Mouse (Mus musculus) cerebellum, adult 11 months (tissue): ENCODE measurements around the gene Dpagt1.
"Not testable (repeated sequence)": the region's sequence is repeated elsewhere in the genome, so short reads cannot be mapped to it uniquely, and the experiment has no call there.

Experiments
- DNase-seq: peaks from one replicate; pipeline ENCODE4 v3.0.0; 2022

Gene Dpagt1

DNA sequence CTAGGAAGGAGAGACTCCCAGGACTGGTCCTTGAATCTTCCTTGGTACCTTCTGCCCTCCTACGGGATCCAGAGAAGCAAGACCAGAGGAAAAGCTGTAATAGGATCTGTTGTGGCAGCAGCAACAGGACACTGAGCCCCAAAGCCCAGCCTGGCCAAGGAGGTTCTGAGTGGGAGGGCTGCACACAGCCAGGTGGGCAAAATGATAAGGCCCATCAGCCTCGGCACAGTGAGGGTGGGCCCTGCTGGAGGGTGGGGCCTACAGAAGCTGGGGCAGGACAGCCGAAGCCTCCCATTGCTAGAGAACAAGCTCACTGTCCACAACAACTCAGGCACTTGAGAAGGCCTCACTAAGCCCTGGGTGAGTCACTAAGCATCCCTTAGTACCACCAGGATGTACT, 16.4 kb downstream of the Dpagt1 start:
- no peak for DNase-seq

DNA sequence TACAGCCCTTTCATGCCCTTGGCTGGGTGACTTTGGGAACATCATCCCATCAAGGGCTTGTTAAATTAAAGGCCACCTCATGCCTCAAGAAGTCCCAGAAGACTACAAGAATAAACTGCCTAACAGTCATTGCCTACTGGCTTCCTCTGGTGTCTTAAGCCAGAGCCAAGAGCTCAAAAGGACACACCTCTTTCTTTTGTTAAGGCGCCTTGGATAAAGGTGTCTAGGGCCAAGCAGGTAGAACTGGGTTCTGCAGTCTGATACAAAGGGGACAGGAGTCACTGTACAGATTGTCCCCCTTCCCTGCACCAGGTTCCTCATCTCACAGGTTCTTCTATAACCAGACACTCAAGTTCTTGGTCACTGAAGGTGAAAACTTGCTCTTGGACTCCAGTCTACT, 16.8 kb downstream of the Dpagt1 start:
- no peak for DNase-seq

DNA sequence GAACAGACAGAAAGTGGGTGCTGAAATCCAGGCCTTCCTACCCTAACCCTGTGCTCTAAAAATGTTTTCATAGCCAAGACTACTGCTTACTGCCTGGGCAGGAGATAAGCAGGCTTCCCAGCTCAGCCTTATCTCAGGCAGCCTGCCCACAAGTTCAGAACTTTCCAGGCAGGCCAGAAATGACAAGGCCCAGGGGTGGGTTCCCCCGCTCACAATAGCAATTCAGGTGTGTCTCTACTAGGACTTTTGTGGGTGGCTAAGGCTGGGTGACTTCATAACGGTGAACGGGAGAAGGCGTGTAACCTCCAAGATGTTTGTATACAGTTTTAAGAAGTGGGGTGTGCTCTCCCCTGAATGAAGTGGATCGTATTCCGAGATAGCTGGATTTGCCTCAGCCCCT, 17.5 kb downstream of the Dpagt1 start:
- DNase-seq, result no peak

DNA sequence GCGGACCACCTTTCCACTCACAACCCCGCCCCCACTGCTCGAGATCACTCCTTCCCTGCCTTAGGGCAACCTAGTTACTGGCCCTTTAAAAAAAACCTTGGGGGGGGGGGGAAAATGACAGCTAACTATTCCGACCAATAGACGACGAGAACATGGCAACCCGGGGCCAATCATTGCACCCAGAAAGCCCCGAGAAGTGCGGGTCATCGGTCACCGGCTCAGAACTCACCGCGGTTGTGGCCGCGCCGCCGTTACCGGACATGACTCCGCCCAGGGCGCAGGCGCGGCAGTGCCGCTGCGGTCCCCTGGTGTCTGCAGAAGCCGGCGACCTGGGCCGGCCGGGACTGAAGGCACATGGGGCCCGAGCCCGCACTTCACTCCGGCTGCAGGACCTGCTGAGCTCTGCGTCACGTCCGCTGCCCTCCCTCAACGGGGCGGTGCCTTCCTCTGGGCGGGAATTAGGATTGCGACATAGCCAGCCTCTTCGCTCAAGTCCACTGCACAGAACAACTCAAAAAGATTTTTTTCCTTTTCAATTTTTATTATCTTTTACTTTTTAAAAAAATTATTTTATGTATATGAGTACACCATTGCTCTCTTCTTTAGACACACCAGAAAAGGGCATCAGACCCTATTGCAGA, 18.1 kb downstream of the Dpagt1 start, which contains the start of gene Hmbs:
Hmbs (minus strand) TSS at position 448 of the 641 bp plus-strand sequence.
- peak; percentile 80 for DNase-seq

DNA sequence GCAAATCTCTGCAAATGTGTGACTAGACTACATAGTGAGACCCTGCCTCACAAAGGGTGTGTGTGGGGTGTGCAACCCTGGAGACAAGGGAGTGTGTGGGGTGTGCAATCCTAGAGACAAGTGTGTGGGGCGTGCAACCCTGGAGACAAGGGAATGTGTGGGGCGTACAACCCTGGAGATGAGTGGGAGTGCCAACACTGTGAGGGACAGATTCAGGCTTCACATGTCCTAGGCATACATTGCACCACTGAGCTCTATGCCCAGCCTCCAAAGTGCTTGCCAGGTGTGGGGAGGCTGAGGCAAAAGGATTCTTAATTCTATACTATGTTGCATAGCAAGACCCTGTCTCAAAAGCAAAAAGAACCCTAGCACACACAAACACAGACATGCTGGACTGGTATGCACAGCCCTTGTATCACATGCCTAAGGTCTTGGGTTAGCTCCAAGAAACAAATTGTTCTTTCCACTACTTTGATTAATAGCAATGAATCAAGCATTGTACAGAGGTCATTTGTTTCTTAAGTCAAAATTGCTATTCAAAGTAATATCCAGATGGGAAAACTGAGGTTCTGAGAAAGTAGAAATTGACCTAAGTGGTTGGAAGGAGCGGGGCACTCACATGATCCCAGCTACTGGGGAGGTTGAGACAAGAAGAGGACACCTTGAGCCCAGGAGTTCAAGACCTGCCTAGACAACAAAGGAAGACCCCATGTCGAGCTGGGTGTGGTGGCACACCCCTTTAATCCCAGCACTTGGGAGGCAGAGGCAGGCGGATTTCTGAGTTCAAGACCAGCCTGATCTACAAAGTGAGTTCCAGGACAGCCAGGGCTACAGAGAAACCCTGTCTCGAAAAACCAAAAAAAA, 20.0 kb downstream of the Dpagt1 start:
- no peak for DNase-seq

DNA sequence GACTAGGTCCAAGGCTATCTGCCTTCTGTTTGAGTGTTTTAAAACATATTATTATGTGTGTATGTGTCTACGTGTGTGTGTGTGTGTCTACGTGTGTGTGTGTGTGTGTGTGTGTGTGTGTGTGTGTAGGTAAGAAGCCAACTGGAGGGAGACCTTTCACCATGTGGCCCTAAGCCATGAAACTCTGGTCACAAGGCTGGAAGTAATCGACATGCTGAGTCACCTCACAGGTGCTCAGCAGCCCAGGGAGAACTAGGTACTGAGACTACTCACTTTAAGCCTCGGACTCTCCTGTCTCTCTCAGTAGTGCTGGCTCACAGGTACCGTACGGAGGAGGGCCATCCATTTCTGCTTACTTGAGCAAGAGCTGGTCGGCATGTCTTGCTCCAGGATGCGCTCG, 21.3 kb downstream of the Dpagt1 start:
- DNase-seq, result no peak

DNA sequence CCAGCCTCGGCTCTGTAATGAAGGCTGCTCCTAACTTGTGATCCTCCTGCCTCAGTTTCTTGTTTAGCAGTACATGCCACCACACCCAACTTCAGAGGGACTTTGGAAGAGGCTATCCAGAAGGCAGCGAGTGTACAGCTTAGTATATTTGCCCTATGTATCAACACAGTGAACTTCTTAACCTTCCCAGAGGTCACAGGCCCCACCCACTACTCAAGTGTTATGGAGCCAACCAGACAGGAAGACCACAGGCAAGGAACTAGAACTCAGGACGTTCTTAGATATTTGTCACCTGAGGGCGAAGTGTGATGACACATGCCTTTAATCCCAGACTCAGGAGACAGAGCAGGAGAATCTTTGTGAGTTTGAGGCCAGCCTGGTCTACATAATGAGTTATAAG, 21.8 kb downstream of the Dpagt1 start:
- DNase-seq, result no peak

DNA sequence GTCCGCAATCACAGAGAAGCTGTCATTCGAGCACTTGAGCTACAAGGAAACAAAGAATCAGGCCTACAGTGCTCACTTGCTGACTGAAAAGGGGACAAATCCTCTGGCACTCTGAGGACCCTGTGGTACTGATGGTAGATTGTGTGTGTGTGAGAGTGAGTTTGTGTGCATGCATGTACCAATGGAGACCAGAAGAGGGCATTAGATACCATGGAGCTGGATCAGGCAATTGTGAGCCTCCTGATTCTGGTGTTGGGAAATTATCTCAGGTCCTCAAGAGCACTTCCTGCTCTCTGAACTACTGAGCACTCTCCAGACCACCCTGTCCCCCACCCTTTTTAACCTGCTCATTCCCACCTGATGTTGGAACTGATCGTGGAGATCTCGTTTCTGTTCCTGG, 22.7 kb downstream of the Dpagt1 start:
- no peak for DNase-seq

DNA sequence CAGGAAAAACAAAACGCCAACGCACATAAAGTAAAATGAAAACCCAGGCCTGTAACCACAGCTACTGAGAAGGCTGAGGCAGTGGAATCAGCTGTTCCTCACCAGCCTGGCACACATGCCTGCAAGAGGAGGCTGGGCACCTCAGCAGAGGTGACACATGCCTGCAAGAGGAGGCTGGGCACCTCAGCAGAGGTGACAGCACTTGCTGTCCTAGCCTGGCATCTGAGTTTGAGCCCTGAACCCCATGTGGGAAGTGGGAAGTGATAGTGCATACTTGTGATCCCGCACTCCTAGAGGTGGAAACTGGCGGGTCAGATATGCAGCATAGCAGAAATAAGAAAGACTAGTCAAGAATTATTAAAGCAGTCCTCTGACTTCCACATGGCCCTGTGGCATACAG, 25.6 kb downstream of the Dpagt1 start:
- DNase-seq, result no peak

DNA sequence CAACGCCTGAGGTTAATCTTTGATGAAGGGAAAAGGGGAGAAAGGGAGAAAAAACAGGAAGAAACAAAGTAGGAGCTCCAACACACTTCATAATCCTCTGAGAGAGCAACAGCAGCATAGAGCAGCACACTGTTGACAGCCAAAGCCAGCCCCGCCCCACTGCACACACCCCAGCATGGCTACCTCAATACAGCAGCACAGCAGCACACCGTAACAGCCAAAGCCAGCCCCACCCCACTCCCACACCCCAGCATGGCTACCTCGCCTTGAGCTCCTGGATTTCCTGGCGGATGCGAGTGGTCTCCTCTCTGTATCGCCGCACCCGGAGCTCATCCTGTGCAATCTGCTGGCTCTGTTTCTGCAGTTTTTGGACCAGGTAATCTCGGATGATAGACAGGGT, 26.5 kb downstream of the Dpagt1 start:
- no peak for DNase-seq

DNA sequence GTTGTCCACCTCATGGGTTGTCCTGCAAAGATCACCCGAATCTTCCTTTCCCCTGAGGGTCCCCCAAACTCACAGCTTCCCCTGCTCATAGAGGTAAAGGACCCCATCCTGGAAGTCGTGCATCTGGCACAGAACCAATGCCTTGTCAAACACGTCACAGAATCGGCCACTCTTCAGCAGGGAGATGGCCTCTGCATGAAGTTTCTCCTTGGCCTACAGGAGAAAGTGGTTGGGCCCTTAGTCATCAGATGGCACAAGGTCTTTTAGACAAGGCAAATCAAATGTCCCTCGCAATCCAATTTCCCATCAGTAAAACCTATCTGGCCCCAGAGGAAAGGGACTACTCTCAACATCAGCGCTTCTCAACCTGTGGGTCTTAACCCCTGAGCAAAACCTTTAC, 27.3 kb downstream of the Dpagt1 start:
- DNase-seq, result no peak

DNA sequence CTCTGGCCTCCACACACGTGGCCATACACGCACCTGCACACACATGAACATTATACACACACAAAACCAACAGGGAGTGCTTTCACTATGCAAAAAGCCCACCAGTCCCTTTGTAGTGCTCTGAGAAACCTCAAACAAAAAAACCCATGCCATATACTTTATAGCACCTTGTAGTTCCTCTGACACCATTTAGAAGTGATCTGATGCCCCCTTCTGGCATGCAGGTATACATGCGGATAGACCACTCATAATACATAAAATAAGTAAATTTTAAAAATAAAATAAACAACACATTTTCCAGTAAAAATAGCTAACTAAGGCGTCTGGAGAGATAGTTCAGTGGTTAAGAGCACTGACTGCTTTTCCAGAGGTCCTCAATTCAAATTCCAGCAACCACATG, 31.4 kb downstream of the Dpagt1 start:
- no peak for DNase-seq

DNA sequence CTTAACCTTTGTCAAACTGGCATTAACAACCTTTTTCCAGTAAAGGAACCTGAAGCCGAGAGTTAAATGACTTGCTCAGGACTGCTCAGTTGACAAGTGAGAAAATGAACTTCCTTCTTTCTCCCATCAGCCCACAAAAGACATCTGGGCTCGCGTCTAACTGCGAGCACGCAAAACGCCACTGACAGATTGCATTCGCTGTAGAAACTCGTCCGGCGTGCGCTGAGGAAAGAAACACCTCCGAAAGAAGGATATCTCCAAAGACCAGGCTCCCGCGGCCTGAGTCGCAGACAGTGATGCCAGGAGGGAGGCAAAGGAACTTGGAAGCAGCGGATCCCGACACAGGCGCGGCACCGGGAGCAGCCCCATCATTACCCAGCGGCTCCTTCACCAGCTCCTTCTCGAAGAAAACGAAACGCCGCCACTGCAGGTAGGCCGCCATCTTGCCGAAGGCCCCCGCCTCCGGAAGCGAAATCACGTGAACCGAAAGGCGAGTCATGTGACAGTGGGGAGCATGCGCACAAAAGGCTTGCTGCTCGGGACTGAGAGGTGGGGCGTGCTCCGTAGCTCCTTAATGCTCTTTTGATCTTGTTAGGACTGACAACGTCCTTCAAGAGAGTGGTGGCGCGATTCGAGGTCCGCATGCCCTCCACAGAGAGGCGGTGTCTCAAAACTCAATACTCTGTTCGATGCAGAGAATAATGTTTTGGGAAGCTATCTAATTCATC, 35.5 kb downstream of the Dpagt1 start, which contains the start of gene Vps11:
Vps11 (minus strand) TSS at position 481 of the 728 bp plus-strand sequence.
- peak; percentile 91 for DNase-seq

DNA sequence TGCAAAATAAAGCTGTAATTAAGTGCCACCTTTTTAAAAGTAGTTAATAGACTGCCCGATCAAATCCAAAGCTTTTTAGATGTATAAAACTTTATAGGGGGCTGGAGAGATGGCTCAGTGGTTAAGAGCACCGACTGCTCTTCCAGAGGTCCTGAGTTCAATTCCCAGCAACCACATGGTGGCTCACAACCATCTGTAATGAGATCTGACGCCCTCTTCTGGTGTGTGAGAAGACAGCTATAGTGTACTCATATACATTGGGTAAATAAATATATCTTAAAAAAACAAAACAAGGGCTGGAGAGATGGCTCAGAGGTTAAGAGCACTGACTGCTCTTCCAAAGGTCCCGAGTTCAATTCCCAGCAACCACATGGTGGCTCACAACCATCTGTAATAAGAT, 36.1 kb downstream of the Dpagt1 start:
- not testable (repeated sequence) for DNase-seq

DNA sequence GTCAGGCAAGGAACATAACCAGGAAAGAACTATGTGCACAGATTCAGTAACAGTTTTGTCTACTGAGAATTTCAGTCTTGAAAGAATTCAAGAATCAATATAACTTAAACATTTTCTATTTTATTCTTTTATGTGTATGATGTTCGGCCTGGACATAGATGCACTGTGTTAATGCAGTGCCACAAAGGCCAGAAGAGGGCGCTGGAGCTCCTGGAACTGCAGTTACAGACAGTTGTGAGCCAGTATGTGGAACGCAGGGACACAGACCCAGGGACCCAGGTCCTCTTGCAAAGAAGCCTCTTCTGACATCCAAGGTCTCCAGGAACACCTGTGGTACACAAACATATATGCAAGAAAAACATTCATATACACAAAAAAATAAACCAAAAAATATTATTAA, 38.7 kb downstream of the Dpagt1 start:
- no peak for DNase-seq

DNA sequence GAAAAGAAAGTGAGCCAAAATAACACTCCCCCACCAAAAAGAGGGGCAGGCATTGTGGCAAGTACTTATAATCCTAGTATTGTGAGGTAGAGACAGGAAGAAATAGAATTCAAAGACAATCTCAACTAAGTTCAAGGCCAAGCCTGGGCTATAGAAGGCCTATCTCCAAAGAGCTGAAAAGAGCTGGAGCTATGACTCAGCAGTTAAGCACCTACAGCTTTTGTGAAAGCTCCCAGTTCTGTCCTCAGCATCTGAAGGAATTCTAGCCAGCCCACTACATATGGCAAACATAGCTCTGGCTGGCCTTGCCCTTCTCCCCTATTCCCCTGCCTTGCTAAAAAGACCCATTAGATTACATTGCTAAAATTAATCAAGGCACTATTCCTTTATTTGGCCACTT, 47.6 kb downstream of the Dpagt1 start:
- no peak for DNase-seq

DNA sequence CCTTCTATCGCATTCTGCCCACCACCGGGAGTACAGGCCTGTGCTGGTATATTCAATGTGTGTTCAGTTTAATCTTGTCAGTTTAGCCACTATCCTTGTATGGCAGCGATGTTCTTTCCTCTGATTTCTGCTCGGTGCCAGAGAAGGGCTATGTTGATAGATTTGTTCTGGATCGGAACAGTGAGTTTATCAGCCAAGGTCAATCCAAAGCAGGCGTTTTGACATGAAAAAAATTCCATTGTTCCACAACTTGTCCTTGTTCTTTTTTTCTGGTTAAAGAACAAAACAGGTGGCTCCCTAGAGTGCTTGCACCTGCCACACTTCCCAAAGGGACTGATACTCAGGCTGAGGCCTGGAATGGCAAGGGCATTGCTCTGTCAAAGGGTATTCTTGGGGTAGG, 50.3 kb downstream of the Dpagt1 start:
- DNase-seq, result no peak

DNA sequence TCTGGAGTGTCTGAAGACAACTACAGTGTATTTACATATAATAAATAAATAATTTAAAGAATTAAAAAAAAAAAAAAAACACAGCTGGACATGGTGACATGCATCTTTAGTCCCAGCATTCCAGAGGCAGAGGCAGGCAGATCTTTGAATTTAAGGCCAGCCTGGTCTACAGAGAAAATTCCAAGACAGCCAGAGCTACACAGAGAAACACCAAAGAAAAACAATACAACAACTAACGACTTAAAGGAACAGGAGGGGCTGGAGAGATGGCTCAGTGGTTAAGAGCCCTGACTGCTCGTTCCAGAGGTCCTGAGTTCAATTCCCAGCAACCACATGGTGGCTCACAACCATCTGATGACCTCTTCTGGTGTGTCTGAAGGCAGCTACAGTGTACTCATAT, 51.5 kb downstream of the Dpagt1 start:
- not testable (repeated sequence) for DNase-seq

DNA sequence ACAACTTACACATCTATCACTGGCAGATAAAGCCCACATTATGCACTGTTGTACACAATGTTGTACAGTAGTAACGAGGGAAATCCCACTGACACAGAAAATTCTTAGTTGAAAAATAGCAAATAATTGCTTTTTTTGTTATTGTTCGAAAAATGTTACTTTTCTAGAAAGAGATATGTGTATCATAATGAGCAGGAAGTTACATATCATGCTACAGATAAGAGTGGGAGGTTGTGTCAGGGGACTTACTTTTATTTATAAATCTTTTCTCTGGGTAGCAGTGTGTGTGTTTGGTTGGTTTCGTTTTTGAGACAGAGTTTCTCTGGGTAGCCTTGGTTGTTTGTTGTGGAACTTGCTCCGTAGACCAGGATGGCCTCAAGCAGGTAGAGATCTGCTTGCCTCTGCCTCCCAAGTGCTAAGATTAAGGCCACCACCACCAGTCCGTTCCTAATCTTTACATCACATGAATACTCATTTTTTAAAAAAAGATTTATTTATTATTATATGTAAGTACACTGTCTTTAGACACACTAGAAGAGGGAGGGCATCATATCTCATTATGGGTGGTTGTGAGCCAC, 52.4 kb downstream of the Dpagt1 start:
- DNase-seq, result no peak

DNA sequence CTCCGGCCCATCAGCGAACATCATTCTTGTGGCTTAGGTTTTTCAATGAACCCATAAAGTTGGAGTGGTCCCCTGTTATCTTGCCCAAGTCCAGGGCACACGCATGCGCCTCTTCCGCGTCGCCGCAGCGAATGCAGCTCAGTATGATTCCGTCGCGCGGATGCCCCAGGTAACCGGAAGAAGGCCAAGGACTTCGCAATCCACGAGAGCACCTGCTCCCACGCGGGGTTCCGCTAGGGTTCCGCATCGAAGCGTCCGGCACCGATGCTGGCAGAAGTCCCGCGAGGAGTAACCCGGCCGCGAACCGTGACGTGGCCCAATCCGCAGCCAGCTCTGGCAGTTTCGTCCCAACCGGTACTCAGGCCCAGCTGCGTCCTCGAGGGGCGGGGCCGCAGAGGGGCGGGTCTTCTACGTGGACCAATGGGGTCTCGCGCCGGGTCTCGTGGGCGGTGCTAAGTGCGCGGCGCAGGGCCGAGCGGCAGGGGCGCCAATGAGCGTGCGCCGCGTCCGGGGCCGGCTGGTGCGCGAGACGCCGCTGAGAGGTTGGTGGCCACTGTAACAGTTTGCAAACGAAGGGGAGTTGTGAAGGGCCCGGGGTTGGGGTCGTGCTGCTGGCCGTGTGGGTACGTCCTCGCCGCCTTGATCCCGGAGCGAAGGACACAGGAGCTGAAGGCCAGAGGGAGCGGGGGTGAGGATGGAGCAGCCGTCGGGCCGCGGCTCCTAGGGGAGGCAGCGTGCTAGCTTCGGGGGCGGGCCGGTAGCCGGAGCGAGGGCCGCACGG, 53.4 kb downstream of the Dpagt1 start, which contains the start of gene Hyou1:
Hyou1 (plus strand) TSS at position 437 of the 781 bp plus-strand sequence.
- peak; percentile 99 for DNase-seq

DNA sequence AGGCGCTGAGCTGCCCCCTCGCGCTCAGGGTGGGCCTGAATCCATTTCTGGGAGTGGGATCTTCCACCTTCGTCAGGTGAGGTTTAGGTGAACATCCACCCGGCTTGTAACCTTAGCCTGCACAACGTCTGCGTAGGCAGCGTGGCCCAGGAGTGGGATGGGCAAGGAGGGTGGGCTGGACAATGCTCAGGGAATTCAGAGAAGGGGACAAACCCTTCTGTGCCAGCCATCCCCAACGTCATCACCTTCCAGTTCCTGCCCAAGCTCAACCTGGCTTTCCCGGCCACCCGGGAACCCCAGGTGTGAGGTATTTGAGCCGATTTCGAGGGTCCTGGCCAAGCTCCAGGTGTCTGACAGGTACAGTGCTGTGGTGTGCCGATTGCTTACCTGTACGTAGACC, 54.0 kb downstream of the Dpagt1 start:
- peak; percentile 46 for DNase-seq
